Mouse (Mus musculus) gastrocnemius, adult 2 months (tissue): ENCODE results near the gene Csde1. TPM values are rescaled to one million over a fixed set of nuclear protein-coding genes. Genes with fewer than 3 reads are reported as not detected.

ENCODE experiments used
- DNase-seq: peaks from one replicate; pipeline ENCODE4 v3.0.0; 2022
- H3K27ac ChIP-seq: fragments of 200-600 bp; 2 replicates; pipeline ENCODE4 v1.8.1; 2022; ENCODE audit warnings: mild to moderate bottlenecking
- H3K4me3 ChIP-seq: fragments of 200-600 bp; 2 replicates; pipeline ENCODE4 v1.8.1; 2022; ENCODE audit warnings: mild to moderate bottlenecking, moderate library complexity
- CTCF ChIP-seq: fragments of 200-600 bp; IDR thresholded peaks from 2 replicates; pipeline ENCODE4 v1.8.1; 2022; ENCODE audit warnings: antibody characterized with exemption, mild to moderate bottlenecking, moderate library complexity
- intact Hi-C: fragments of 180-260 bp; cut with DNase I; formaldehyde crosslinking; loops from one replicate; pipeline ENCODE4 v1.15.1; 2025
- total RNA-seq, 2 experiments: library from RNA; stranded (reverse); gene quantifications; 2 replicates each; pipeline ENCODE4 v1.2.3; 2021

Gene Csde1
- total RNA-seq, 2 experiments from 2014 or later = 962 to 1,109 TPM

- Histone ChIP-seq H3K27ac (no peak overlapping the region), H3K4me3 (no peak overlapping the region)
- DNase-seq = no peak
- no peak for TF ChIP-seq CTCF
- intact Hi-C loops = no loop called here
These were observed 2.9 kb upstream of the Csde1 start for GRCm38 (mm10) chr3:103017350-103017749.

- no peak for TF ChIP-seq CTCF
- peak overlapping the region; percentile 97 for H3K27ac ChIP-seq
- intact Hi-C loops = no loop called here
- H3K4me3 ChIP-seq = peak overlapping the region; percentile 85
- no peak for DNase-seq
These were observed 764 bp upstream of the Csde1 start for GRCm38 (mm10) chr3:103019462-103019861.

- intact Hi-C loops = no loop called here
- Histone ChIP-seq H3K4me3 (peak overlapping the region; percentile 85), H3K27ac (peak overlapping the region; percentile 97)
- peak; percentile 94 for DNase-seq
- no peak for TF ChIP-seq CTCF
These were observed 865 bp downstream of the Csde1 start for GRCm38 (mm10) chr3:103020943-103021638.

GRCm38 (mm10) chr3:103026174-103026573 lies 5.9 kb downstream of the Csde1 start:
- H3K27ac ChIP-seq = no peak overlapping the region
- no peak for DNase-seq
- no peak overlapping the region for H3K4me3 ChIP-seq
- peak; percentile 33 for TF ChIP-seq CTCF
- intact Hi-C loops = loop anchor here (5.0 kb wide), 1 partner anchor 36 kb away; no protein-coding TSS in a partner anchor

- no peak overlapping the region for H3K4me3 ChIP-seq
- intact Hi-C loops = loop anchor here (5.0 kb wide), 1 partner anchor 57 kb away; no protein-coding TSS in a partner anchor
- H3K27ac ChIP-seq = no peak overlapping the region
- no peak for TF ChIP-seq CTCF
- DNase-seq = no peak
These were observed 20.1 kb downstream of the Csde1 start for GRCm38 (mm10) chr3:103040285-103040684.

GRCm38 (mm10) chr3:103040861-103041379 lies 20.7 kb downstream of the Csde1 start:
- intact Hi-C loops = loop anchor here (5.0 kb wide), 1 partner anchor 56 kb away; no protein-coding TSS in a partner anchor
- H3K4me3 ChIP-seq = no peak overlapping the region
- no peak for TF ChIP-seq CTCF

GRCm38 (mm10) chr3:103056016-103056595 lies 35.9 kb downstream of the Csde1 start:
- no peak for DNase-seq
- no peak for TF ChIP-seq CTCF
- H3K4me3 ChIP-seq = no peak overlapping the region
- intact Hi-C loops = loop anchor here (5.0 kb wide), 1 partner anchor 111 kb away; no protein-coding TSS in a partner anchor
- H3K27ac ChIP-seq = no peak overlapping the region

More at GRCm38 (mm10) chr3:103040861-103041379, 20.7 kb downstream of the Csde1 start:
- DNase-seq = no peak
- H3K27ac ChIP-seq = no peak overlapping the region

GRCm38 (mm10) chr3:103057752-103058151 lies 37.5 kb downstream of the Csde1 start:
- peak overlapping the region; percentile 91 for H3K27ac ChIP-seq
- no peak for TF ChIP-seq CTCF
- H3K4me3 ChIP-seq = peak overlapping the region; percentile 80
- intact Hi-C loops = loop anchor here (5.0 kb wide), 1 partner anchor 110 kb away; no protein-coding TSS in a partner anchor
- peak; percentile 18 for DNase-seq

GRCm38 (mm10) chr3:103058207-103059157 lies 38.3 kb downstream of the Csde1 start, which contains the start of gene Nras:
Gene Nras (plus strand): TSS chr3:103058285.
- peak within 1 kb of the TSS; percentile 91 for H3K27ac ChIP-seq
- intact Hi-C loops = loop anchor here (5.0 kb wide), 1 partner anchor 109 kb away; no protein-coding TSS in a partner anchor
- TF ChIP-seq CTCF = no peak
- DNase-seq = peak; percentile 96
- peak within 1 kb of the TSS; percentile 80 for H3K4me3 ChIP-seq

- no peak for TF ChIP-seq CTCF
- intact Hi-C loops = no loop called here
- no peak overlapping the region for H3K27ac ChIP-seq
- H3K4me3 ChIP-seq = no peak overlapping the region
- DNase-seq = no peak
These were observed 46.7 kb downstream of the Csde1 start for GRCm38 (mm10) chr3:103066927-103067326.

- DNase-seq = peak; percentile 57
- intact Hi-C loops = no loop called here
- Histone ChIP-seq H3K4me3 (no peak overlapping the region), H3K27ac (peak overlapping the region; percentile 94)
- no peak for TF ChIP-seq CTCF
These were observed 48.7 kb downstream of the Csde1 start for GRCm38 (mm10) chr3:103068971-103069370.

GRCm38 (mm10) chr3:103073771-103074170 lies 53.5 kb downstream of the Csde1 start, which contains the start of gene Ampd1:
Gene Ampd1 (plus strand): TSS chr3:103074014.
- DNase-seq = no peak
- H3K27ac ChIP-seq = peak within 1 kb of the TSS; percentile 94
- H3K4me3 ChIP-seq = peak within 1 kb of the TSS; percentile 78
- intact Hi-C loops = no loop called here
- TF ChIP-seq CTCF = no peak
